Mouse (Mus musculus): ENCODE data around the gene Fgfbp3. TPM values are rescaled to one million over a fixed set of nuclear protein-coding genes. Genes with fewer than 3 reads are reported as not detected.
"Not testable (repeated sequence)": the region's sequence is repeated elsewhere in the genome, so short reads cannot be mapped to it uniquely, and the experiment has no call there.

Gene Fgfbp3
- total RNA-seq (2014; rRNA removed) = 33.0 and 44.8 TPM in 2 replicates
- 40.0 and 41.6 TPM in 2 replicates for polyA plus RNA-seq (2015; fragmentation: Nextera tagmentation; extraction: Ambion mirVana)

DNA sequence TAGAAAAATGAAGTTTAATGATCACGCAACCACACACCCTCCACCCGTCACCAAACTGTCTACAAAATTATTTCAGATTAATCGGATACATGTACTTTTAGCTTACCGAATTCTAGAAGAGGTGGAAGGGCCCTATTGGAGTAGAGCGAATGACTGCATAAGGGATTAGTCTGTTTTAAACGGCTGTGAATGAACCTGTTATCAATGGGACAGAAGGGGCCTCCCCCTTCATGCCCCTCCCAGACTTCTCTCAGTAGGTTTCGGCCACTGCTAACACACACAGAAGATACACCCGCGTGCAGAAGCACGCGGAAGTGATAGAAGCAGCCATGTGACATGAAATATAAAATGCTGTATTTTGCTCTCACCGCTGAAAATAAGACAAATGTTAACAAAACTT lies at the start of gene Fgfbp3:
Fgfbp3 (minus strand) TSS at position 150 of the 400 bp plus-strand sequence.
- peak within 1 kb of the TSS; percentile 84 for H3K27ac ChIP-seq (ENCODE audit: low read depth, low read length)
- H3K9ac ChIP-seq = peak within 1 kb of the TSS; percentile 84
- 4% methylated on average over 12 of the region's 12 CpGs for WGBS
- H3K9me3 ChIP-seq (ENCODE audit: low read length) = no peaks in the 10 kb centered on the region
- no peak for TF ChIP-seq CTCF (IDR thresholded peaks at IDR 0.05; ENCODE audit: low read depth)
- ATAC-seq (peak; percentile 13; the same call in 1 of the 2 replicates), DNase-seq (peak; percentile 40)
- H3K4me3 ChIP-seq (ENCODE audit: low read depth, low read length) = peak within 1 kb of the TSS; percentile 79
- H3K4me1 ChIP-seq (ENCODE audit: insufficient read depth) = no peaks in the 10 kb centered on the region
- peak within 1 kb of the TSS; percentile 79 for H3K4me2 ChIP-seq (ENCODE audit: low read depth)
- no peaks in the 10 kb centered on the region for H3K36me3 ChIP-seq (ENCODE audit: insufficient read depth)
- H3K27me3 ChIP-seq (ENCODE audit: insufficient read depth, low read length) = no peaks in the 10 kb centered on the region

DNA sequence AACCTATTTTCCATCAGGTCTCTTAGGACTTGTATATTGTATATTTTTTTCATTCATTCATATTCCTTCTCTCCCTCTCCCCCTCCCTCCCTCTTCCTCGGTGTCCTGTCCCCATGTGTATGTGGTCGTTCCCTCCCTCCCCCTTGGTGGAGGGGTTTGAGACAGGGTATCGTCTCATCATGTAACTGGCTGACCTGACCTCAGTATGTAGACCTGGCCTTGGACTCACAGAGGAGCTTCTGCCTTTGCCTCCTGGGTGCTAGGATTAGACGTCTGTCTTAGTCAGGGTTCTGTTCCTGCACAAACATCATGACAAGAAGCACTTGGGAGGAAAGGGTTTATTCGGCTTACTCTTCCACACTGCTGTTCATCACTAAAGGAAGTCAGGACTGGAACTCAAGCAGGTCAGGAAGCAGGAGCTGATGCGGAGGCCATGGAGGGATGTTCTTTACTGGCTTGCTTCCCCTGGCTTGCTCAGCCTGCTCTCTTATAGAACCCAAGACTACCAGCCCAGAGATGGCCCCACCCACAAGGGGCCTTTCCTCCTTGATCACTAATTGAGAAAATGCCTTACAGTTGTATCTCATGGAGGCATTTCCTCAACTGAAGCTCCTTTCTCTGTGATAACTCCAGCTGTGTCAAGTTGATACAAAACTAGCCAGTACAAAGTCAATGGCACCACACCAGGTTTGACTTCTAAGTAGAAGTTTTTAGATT lies 43.3 kb upstream of the Fgfbp3 start:
- not testable (repeated sequence) for H3K9ac ChIP-seq, DNase-seq
- WGBS = 87% methylated on average over 6 of the region's 6 CpGs

DNA sequence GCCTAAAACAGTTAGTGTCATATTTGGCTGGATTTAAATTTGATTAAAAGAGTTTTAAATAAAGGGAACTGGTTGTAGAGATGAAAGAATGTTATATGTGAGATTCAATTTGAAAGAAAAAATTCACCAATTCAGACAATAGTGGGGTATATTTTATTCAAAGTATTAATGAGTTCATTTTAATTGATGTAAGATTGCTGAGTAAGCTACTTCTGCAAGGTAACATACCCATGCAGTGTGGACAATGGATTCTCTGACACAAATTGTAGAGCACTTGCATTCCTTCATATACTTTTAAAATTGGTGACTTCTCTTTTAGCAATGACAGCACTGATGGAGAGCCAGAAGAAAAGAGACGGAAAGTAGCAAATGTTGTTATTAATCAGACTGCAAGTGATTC lies 41.9 kb upstream of the Fgfbp3 start:
- WGBS = 98% methylated on average over 1 of the region's 1 CpGs
- Histone ChIP-seq H3K9ac (no peak overlapping the region), H3K4me1 (ENCODE audit: insufficient read depth) (no peaks in the 10 kb centered on the region), H3K27ac (ENCODE audit: low read depth, low read length) (no peak overlapping the region), H3K4me3 (ENCODE audit: low read depth, low read length) (no peak overlapping the region), H3K27me3 (ENCODE audit: insufficient read depth, low read length) (no peaks in the 10 kb centered on the region), H3K4me2 (ENCODE audit: low read depth) (no peak overlapping the region), H3K9me3 (ENCODE audit: low read length) (no peaks in the 10 kb centered on the region), H3K36me3 (ENCODE audit: insufficient read depth) (peaks cover 11% of the 10 kb centered on the region)
- TF ChIP-seq CTCF (IDR thresholded peaks at IDR 0.05; ENCODE audit: low read depth) = no peak
- no peak for ATAC-seq
- DNase-seq = no peak

More for the DNA sequence above, 43.3 kb upstream of the Fgfbp3 start:
- not testable (repeated sequence) for H3K27me3 ChIP-seq (ENCODE audit: insufficient read depth, low read length); ATAC-seq; H3K4me1 ChIP-seq (ENCODE audit: insufficient read depth); H3K4me3 ChIP-seq (ENCODE audit: low read depth, low read length); H3K27ac ChIP-seq (ENCODE audit: low read depth, low read length); H3K9me3 ChIP-seq (ENCODE audit: low read length); H3K4me2 ChIP-seq (ENCODE audit: low read depth)
- H3K36me3 ChIP-seq (ENCODE audit: insufficient read depth) = peaks cover 17% of the 10 kb centered on the region

DNA sequence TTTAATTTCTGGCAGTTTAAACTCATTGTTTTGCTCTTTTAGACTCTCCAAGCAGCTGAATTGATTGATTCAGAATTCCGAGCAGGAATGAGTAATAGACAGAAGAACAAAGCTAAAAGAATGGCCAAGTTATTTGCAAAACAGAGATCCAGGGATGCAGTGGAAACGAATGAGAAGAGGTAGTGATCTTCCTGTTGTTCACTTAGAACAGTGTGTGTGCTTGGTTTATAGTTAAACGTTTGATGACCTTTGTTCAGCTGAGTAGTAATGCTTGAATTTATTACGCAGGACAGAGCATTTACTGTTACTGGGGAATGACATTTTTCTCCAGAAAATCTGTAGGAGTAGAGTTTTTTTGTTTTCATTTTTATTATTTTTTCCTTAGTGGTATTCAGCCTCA lies 38.9 kb upstream of the Fgfbp3 start:
- H3K27me3 ChIP-seq (ENCODE audit: insufficient read depth, low read length) = no peaks in the 10 kb centered on the region
- ATAC-seq = no peak
- no peak overlapping the region for H3K4me3 ChIP-seq (ENCODE audit: low read depth, low read length)
- no peak overlapping the region for H3K9ac ChIP-seq
- H3K36me3 ChIP-seq (ENCODE audit: insufficient read depth) = peaks cover 9% of the 10 kb centered on the region
- H3K4me2 ChIP-seq (ENCODE audit: low read depth) = no peak overlapping the region
- no peak for DNase-seq
- WGBS = 82% methylated on average over 4 of the region's 4 CpGs
- no peak overlapping the region for H3K27ac ChIP-seq (ENCODE audit: low read depth, low read length)
- H3K4me1 ChIP-seq (ENCODE audit: insufficient read depth) = no peaks in the 10 kb centered on the region
- H3K9me3 ChIP-seq (ENCODE audit: low read length) = no peaks in the 10 kb centered on the region
- no peak for TF ChIP-seq CTCF (IDR thresholded peaks at IDR 0.05; ENCODE audit: low read depth)

DNA sequence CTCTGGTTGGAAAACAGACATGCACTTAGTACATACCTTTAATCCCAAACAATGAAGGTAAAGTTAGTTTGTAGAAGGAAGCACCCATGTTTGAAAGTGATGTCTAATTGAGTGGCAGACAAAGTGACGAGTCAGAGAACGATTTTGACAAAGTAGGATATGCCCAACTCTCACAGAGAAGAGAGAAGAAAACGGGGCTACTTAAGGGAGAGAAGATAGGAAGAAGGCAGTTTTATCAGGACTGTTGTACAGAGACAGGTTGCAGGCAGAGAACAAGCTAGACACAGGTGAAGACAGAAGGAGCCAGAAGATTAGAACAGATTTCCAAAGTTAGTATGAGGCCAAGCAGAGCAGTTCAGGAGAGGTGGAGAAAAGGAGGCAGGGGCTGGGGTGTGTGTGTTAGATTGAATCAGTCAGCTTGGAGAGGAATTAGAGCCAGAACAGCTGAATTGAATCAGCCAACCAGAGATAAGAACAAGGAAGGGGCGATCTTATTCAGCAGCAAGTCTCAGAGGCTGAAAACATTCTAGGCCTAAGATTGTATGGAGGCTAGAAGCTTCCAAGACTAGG lies 34.3 kb upstream of the Fgfbp3 start:
- DNase-seq = no peak
- Histone ChIP-seq H3K27me3 (ENCODE audit: insufficient read depth, low read length) (no peaks in the 10 kb centered on the region), H3K9me3 (ENCODE audit: low read length) (no peaks in the 10 kb centered on the region), H3K27ac (ENCODE audit: low read depth, low read length) (no peak overlapping the region), H3K4me1 (ENCODE audit: insufficient read depth) (no peaks in the 10 kb centered on the region), H3K4me2 (ENCODE audit: low read depth) (no peak overlapping the region), H3K4me3 (ENCODE audit: low read depth, low read length) (no peak overlapping the region), H3K36me3 (ENCODE audit: insufficient read depth) (0 out of 2 replicates have a peak, but pooled peaks cover 2% of the 10 kb centered on the region), H3K9ac (no peak overlapping the region)
- 59% methylated on average over 4 of the region's 4 CpGs for WGBS
- no peak for TF ChIP-seq CTCF (IDR thresholded peaks at IDR 0.05; ENCODE audit: low read depth)
- ATAC-seq = no peak

DNA sequence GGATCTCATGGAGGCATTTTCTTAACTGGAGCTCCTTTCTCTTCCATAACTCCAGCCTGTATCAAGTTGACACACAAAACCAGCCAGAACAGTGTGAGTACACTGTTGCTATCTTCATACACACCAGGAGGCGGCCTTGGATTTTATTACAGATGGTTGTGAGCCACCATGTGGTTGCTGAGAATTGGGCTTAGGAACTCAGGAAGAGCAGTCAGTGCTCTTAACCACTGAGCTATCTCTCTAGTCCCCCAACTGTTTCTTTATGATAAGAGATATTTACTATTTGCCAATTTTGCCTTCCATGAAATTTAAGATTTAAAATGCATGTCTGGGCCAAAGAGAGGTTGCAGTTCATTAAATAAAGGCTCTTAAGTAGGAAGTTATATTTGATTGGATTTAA lies 20.6 kb upstream of the Fgfbp3 start:
- 85% methylated on average over 1 of the region's 1 CpGs for WGBS
- no peak for ATAC-seq
- no peaks in the 10 kb centered on the region for H3K27me3 ChIP-seq (ENCODE audit: insufficient read depth, low read length)

DNA sequence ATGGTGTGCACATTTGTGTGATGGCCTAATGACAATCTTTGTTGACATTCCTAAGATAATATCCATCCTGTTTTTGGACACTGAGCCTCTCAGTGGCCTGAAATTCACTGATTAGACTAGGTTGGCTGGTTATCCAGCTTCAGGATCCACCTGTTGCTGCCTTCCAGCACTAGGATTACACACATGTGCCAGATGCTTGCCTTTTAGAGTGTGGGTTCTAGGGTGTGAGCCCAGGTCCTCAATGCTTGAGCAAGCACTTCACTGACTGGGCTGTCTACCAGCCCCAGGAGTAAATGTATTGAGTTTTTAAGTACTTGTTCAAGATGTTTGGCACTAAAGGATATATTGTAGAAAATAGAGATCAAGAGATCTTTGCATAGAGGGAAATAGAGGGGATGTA lies 18.6 kb upstream of the Fgfbp3 start:
- ATAC-seq (no peak), DNase-seq (no peak)
- H3K9ac ChIP-seq = no peak overlapping the region
- no peaks in the 10 kb centered on the region for H3K36me3 ChIP-seq (ENCODE audit: insufficient read depth)
- no peak overlapping the region for H3K27ac ChIP-seq (ENCODE audit: low read depth, low read length)
- no peak overlapping the region for H3K4me2 ChIP-seq (ENCODE audit: low read depth)
- no peak overlapping the region for H3K4me3 ChIP-seq (ENCODE audit: low read depth, low read length)
- H3K4me1 ChIP-seq (ENCODE audit: insufficient read depth) = no peaks in the 10 kb centered on the region
- no peaks in the 10 kb centered on the region for H3K27me3 ChIP-seq (ENCODE audit: insufficient read depth, low read length)
- no peaks in the 10 kb centered on the region for H3K9me3 ChIP-seq (ENCODE audit: low read length)
- no peak for TF ChIP-seq CTCF (IDR thresholded peaks at IDR 0.05; ENCODE audit: low read depth)

More for the DNA sequence above, 20.6 kb upstream of the Fgfbp3 start:
- Histone ChIP-seq H3K4me2 (ENCODE audit: low read depth) (no peak overlapping the region), H3K4me3 (ENCODE audit: low read depth, low read length) (no peak overlapping the region), H3K27ac (ENCODE audit: low read depth, low read length) (no peak overlapping the region), H3K9ac (no peak overlapping the region), H3K36me3 (ENCODE audit: insufficient read depth) (no peaks in the 10 kb centered on the region), H3K9me3 (ENCODE audit: low read length) (no peaks in the 10 kb centered on the region), H3K4me1 (ENCODE audit: insufficient read depth) (no peaks in the 10 kb centered on the region)
- no peak for TF ChIP-seq CTCF (IDR thresholded peaks at IDR 0.05; ENCODE audit: low read depth)
- no peak for DNase-seq
